Mouse (Mus musculus): ENCODE data around the gene Fbln2. TPM values are rescaled to one million over a fixed set of nuclear protein-coding genes. Genes with fewer than 3 reads are reported as not detected.
"Not testable (repeated sequence)": the region's sequence is repeated elsewhere in the genome, so short reads cannot be mapped to it uniquely, and the experiment has no call there.

Gene Fbln2
- total RNA-seq (2021): 32.3 and 38.2 TPM in 2 replicates
- long read RNA-seq, experiment 1, full-length matches to known transcripts: 16 of 26 reads
- long read RNA-seq, experiment 1, partial matches to known transcripts: 8 of 26 reads
- long read RNA-seq, experiment 1, other reads (novel, unspliced or antisense): 2 of 26 reads
- long read RNA-seq, experiment 2, full-length matches to known transcripts: 17 of 28 reads
- long read RNA-seq, experiment 2, partial matches to known transcripts: 8 of 28 reads
- long read RNA-seq, experiment 2, other reads (novel, unspliced or antisense): 3 of 28 reads

GRCm38 (mm10) chr6:91212155-91212554 is at the start of gene Fbln2:
Gene Fbln2 (plus strand): TSS chr6:91212455.
- DNase-seq: not testable (repeated sequence)

GRCm38 (mm10) chr6:91163195-91163911 is 48.9 kb upstream of the Fbln2 start:
- DNase-seq: no peak

GRCm38 (mm10) chr6:91164584-91164983 is 47.7 kb upstream of the Fbln2 start:
- no peak for DNase-seq

- DNase-seq: peak; percentile 78
Measured at GRCm38 (mm10) chr6:91165210-91165609, 47.0 kb upstream of the Fbln2 start.

GRCm38 (mm10) chr6:91167828-91168227 is 44.4 kb upstream of the Fbln2 start:
- no peak for DNase-seq

GRCm38 (mm10) chr6:91169129-91169528 is 43.1 kb upstream of the Fbln2 start:
- DNase-seq: no peak

- no peak for DNase-seq
Measured at GRCm38 (mm10) chr6:91171396-91171895, 40.8 kb upstream of the Fbln2 start.

GRCm38 (mm10) chr6:91172381-91172780 is 39.9 kb upstream of the Fbln2 start:
- no peak for DNase-seq

- DNase-seq: peak; percentile 78
Measured at GRCm38 (mm10) chr6:91173221-91173880, 38.9 kb upstream of the Fbln2 start.

- DNase-seq: peak; percentile 40
Measured at GRCm38 (mm10) chr6:91174211-91174610, 38.0 kb upstream of the Fbln2 start.

- DNase-seq: no peak
Measured at GRCm38 (mm10) chr6:91180767-91181171, 31.5 kb upstream of the Fbln2 start.

GRCm38 (mm10) chr6:91181320-91181719 is 30.9 kb upstream of the Fbln2 start:
- DNase-seq: peak; percentile 81

GRCm38 (mm10) chr6:91182075-91182490 is 30.2 kb upstream of the Fbln2 start:
- no peak for DNase-seq

- no peak for DNase-seq
Measured at GRCm38 (mm10) chr6:91183041-91183440, 29.2 kb upstream of the Fbln2 start.

GRCm38 (mm10) chr6:91183980-91184379 is 28.3 kb upstream of the Fbln2 start:
- DNase-seq: no peak

- DNase-seq: no peak
Measured at GRCm38 (mm10) chr6:91184776-91185175, 27.5 kb upstream of the Fbln2 start.

GRCm38 (mm10) chr6:91185502-91185901 is 26.8 kb upstream of the Fbln2 start:
- DNase-seq: peak; percentile 27

- peak; percentile 50 for DNase-seq
Measured at GRCm38 (mm10) chr6:91186161-91186931, 25.9 kb upstream of the Fbln2 start.

- DNase-seq: no peak
Measured at GRCm38 (mm10) chr6:91186934-91187333, 25.3 kb upstream of the Fbln2 start.

- peak; percentile 29 for DNase-seq
Measured at GRCm38 (mm10) chr6:91187871-91188270, 24.4 kb upstream of the Fbln2 start.

- no peak for DNase-seq
Measured at GRCm38 (mm10) chr6:91189971-91190370, 22.3 kb upstream of the Fbln2 start.

- no peak for DNase-seq
Measured at GRCm38 (mm10) chr6:91191465-91191864, 20.8 kb upstream of the Fbln2 start.

All from adrenal gland, postnatal 14 days (tissue).